Mouse (Mus musculus): ENCODE measurements around the gene Ninl.

GRCm38 (mm10) chr2:151001619-151002175 lies 37.5 kb downstream of the Ninl start:
- TF ChIP-seq POLR2A (IDR thresholded peaks at IDR 0.05; ENCODE audit: low read depth, low read length) (no peak), CTCF (IDR thresholded peaks at IDR 0.05; ENCODE audit: borderline replicate concordance, insufficient read depth, low read length) (no peak)
